Mouse (Mus musculus): Measurements from ENCODE around the gene Dnajc27. TPM values are rescaled to one million over a fixed set of nuclear protein-coding genes. Genes with fewer than 3 reads are reported as not detected.
A peak's percentile ranks its signal among the peaks of the same experiment; 100 is the strongest.

Dnajc27 gene
- 20.5 and 22.4 TPM in 2 replicates for polyA plus RNA-seq (2015; fragmentation: Nextera tagmentation; extraction: Ambion mirVana)

- Histone ChIP-seq H3K9ac (peak within 1 kb of the TSS; percentile 71), H3K27ac (peak within 1 kb of the TSS; percentile 97), H3K4me3 (peak within 1 kb of the TSS; percentile 60), H3K4me1 (peaks cover 20% of the 10 kb centered on the region), H3K27me3 (replicated peaks) (no peaks in the 10 kb centered on the region), H3K4me2 (peak within 1 kb of the TSS; percentile 57), H3K9me3 (no peaks in the 10 kb centered on the region), H3K36me3 (replicated peaks) (no peaks in the 10 kb centered on the region; the same call in 1 of the 2 replicates)
- WGBS: 5% methylated on average over 59 of the region's 59 CpGs
- peak; percentile 96 for ATAC-seq (replicated peaks)
These were observed at the start of gene Dnajc27 for GRCm38 (mm10) chr12:4082132-4083001. TSS of gene Dnajc27 (plus strand) at chr12:4082583.

- Histone ChIP-seq H3K4me2 (no peak overlapping the region; the same call in 1 of the 2 replicates), H3K4me3 (no peak overlapping the region), H3K27me3 (replicated peaks) (no peaks in the 10 kb centered on the region), H3K4me1 (peaks cover 24% of the 10 kb centered on the region), H3K9me3 (no peaks in the 10 kb centered on the region), H3K9ac (no peak overlapping the region), H3K36me3 (replicated peaks) (no peaks in the 10 kb centered on the region), H3K27ac (no peak overlapping the region)
- no peak for ATAC-seq (replicated peaks)
- WGBS: 91% methylated on average over 5 of the region's 5 CpGs
These were observed 46.2 kb upstream of the Dnajc27 start for GRCm38 (mm10) chr12:4036157-4036556.

GRCm38 (mm10) chr12:4037511-4037910, 44.9 kb upstream of the Dnajc27 start:
- 18% methylated on average over 5 of the region's 5 CpGs for WGBS
- H3K27me3 ChIP-seq (replicated peaks): no peaks in the 10 kb centered on the region
- H3K4me3 ChIP-seq: peak overlapping the region; percentile 85
- H3K4me2 ChIP-seq: peak overlapping the region; percentile 67
- H3K9ac ChIP-seq: peak overlapping the region; percentile 81
- peaks cover 28% of the 10 kb centered on the region for H3K4me1 ChIP-seq
- ATAC-seq (replicated peaks): peak; percentile 8
- H3K36me3 ChIP-seq (replicated peaks): no peaks in the 10 kb centered on the region
- H3K9me3 ChIP-seq: no peaks in the 10 kb centered on the region
- H3K27ac ChIP-seq: peak overlapping the region; percentile 85

- Histone ChIP-seq H3K9ac (peak within 1 kb of the TSS; percentile 81), H3K4me1 (peaks cover 28% of the 10 kb centered on the region), H3K27me3 (replicated peaks) (no peaks in the 10 kb centered on the region), H3K4me2 (peak within 1 kb of the TSS; percentile 67), H3K27ac (peak within 1 kb of the TSS; percentile 85), H3K36me3 (replicated peaks) (no peaks in the 10 kb centered on the region), H3K4me3 (peak within 1 kb of the TSS; percentile 85), H3K9me3 (no peaks in the 10 kb centered on the region)
- ATAC-seq (replicated peaks): peak; percentile 95
- under 1% methylated on average over 61 of the region's 78 CpGs for WGBS
These were observed 44.0 kb upstream of the Dnajc27 start, which contains the start of gene Efr3b for GRCm38 (mm10) chr12:4038061-4039041. TSS of gene Efr3b (minus strand) at chr12:4038915.

GRCm38 (mm10) chr12:4039046-4039445, 43.3 kb upstream of the Dnajc27 start:
- H3K36me3 ChIP-seq (replicated peaks): no peaks in the 10 kb centered on the region
- no peaks in the 10 kb centered on the region for H3K9me3 ChIP-seq
- H3K27ac ChIP-seq: peak overlapping the region; percentile 85
- WGBS: 3% methylated on average over 13 of the region's 13 CpGs
- H3K4me3 ChIP-seq: peak overlapping the region; percentile 85
- no peaks in the 10 kb centered on the region for H3K27me3 ChIP-seq (replicated peaks)
- ATAC-seq (replicated peaks): no peak; the same call in 1 of the 2 replicates
- H3K9ac ChIP-seq: peak overlapping the region; percentile 81; the same call in 1 of the 2 replicates
- H3K4me2 ChIP-seq: peak overlapping the region; percentile 67
- H3K4me1 ChIP-seq: peaks cover 28% of the 10 kb centered on the region

- no peak for ATAC-seq (replicated peaks)
- no peaks in the 10 kb centered on the region for H3K9me3 ChIP-seq
- 75% methylated on average over 5 of the region's 5 CpGs for WGBS
- H3K9ac ChIP-seq: no peak overlapping the region
- peaks cover 14% of the 10 kb centered on the region for H3K4me1 ChIP-seq
- no peaks in the 10 kb centered on the region for H3K27me3 ChIP-seq (replicated peaks)
- no peak overlapping the region for H3K4me2 ChIP-seq
- no peaks in the 10 kb centered on the region for H3K36me3 ChIP-seq (replicated peaks)
- no peak overlapping the region for H3K4me3 ChIP-seq
- H3K27ac ChIP-seq: no peak overlapping the region
These were observed 40.0 kb upstream of the Dnajc27 start for GRCm38 (mm10) chr12:4042411-4042810.

- Histone ChIP-seq H3K4me3 (no peak overlapping the region), H3K36me3 (replicated peaks) (no peaks in the 10 kb centered on the region), H3K9ac (no peak overlapping the region), H3K27me3 (replicated peaks) (no peaks in the 10 kb centered on the region), H3K27ac (no peak overlapping the region), H3K4me2 (no peak overlapping the region), H3K9me3 (no peaks in the 10 kb centered on the region), H3K4me1 (0 out of 2 replicates have a peak, but pooled peaks cover 5% of the 10 kb centered on the region)
- WGBS: 89% methylated on average over 1 of the region's 1 CpGs
- ATAC-seq (replicated peaks): no peak
These were observed 36.4 kb upstream of the Dnajc27 start for GRCm38 (mm10) chr12:4045992-4046391.

- 33% methylated on average over 6 of the region's 6 CpGs for WGBS
- Histone ChIP-seq H3K4me3 (no peak overlapping the region), H3K36me3 (replicated peaks) (no peaks in the 10 kb centered on the region), H3K9me3 (no peaks in the 10 kb centered on the region), H3K27me3 (replicated peaks) (no peaks in the 10 kb centered on the region), H3K9ac (no peak overlapping the region), H3K27ac (no peak overlapping the region), H3K4me1 (no peaks in the 10 kb centered on the region), H3K4me2 (no peak overlapping the region)
- ATAC-seq (replicated peaks): no peak
These were observed 34.4 kb upstream of the Dnajc27 start for GRCm38 (mm10) chr12:4048031-4048430.

- 58% methylated on average over 9 of the region's 9 CpGs for WGBS
- H3K4me3 ChIP-seq: no peak overlapping the region
- H3K27ac ChIP-seq: no peak overlapping the region
- H3K9ac ChIP-seq: no peak overlapping the region
- H3K9me3 ChIP-seq: no peaks in the 10 kb centered on the region
- no peaks in the 10 kb centered on the region for H3K36me3 ChIP-seq (replicated peaks)
- no peak for ATAC-seq (replicated peaks)
- H3K4me2 ChIP-seq: no peak overlapping the region
- H3K27me3 ChIP-seq (replicated peaks): no peaks in the 10 kb centered on the region
- H3K4me1 ChIP-seq: no peaks in the 10 kb centered on the region
These were observed 31.4 kb upstream of the Dnajc27 start for GRCm38 (mm10) chr12:4050861-4051425.

- no peak overlapping the region for H3K27ac ChIP-seq
- H3K9me3 ChIP-seq: no peaks in the 10 kb centered on the region
- no peaks in the 10 kb centered on the region for H3K36me3 ChIP-seq (replicated peaks)
- H3K4me1 ChIP-seq: no peaks in the 10 kb centered on the region
- H3K4me3 ChIP-seq: no peak overlapping the region
- 89% methylated on average over 3 of the region's 3 CpGs for WGBS
- ATAC-seq (replicated peaks): no peak
- H3K27me3 ChIP-seq (replicated peaks): no peaks in the 10 kb centered on the region
- H3K4me2 ChIP-seq: no peak overlapping the region
- no peak overlapping the region for H3K9ac ChIP-seq
These were observed 28.7 kb upstream of the Dnajc27 start for GRCm38 (mm10) chr12:4053643-4054042.

- no peaks in the 10 kb centered on the region for H3K9me3 ChIP-seq
- H3K4me2 ChIP-seq: no peak overlapping the region
- 46% methylated on average over 4 of the region's 4 CpGs for WGBS
- H3K36me3 ChIP-seq (replicated peaks): no peaks in the 10 kb centered on the region
- no peak for ATAC-seq (replicated peaks)
- H3K4me1 ChIP-seq: no peaks in the 10 kb centered on the region
- no peaks in the 10 kb centered on the region for H3K27me3 ChIP-seq (replicated peaks)
- H3K9ac ChIP-seq: no peak overlapping the region
- H3K27ac ChIP-seq: no peak overlapping the region
- H3K4me3 ChIP-seq: no peak overlapping the region
These were observed 27.5 kb upstream of the Dnajc27 start for GRCm38 (mm10) chr12:4054845-4055244.

Data from midbrain, embryonic 15.5 days (tissue).